In the genomic region with DNA sequence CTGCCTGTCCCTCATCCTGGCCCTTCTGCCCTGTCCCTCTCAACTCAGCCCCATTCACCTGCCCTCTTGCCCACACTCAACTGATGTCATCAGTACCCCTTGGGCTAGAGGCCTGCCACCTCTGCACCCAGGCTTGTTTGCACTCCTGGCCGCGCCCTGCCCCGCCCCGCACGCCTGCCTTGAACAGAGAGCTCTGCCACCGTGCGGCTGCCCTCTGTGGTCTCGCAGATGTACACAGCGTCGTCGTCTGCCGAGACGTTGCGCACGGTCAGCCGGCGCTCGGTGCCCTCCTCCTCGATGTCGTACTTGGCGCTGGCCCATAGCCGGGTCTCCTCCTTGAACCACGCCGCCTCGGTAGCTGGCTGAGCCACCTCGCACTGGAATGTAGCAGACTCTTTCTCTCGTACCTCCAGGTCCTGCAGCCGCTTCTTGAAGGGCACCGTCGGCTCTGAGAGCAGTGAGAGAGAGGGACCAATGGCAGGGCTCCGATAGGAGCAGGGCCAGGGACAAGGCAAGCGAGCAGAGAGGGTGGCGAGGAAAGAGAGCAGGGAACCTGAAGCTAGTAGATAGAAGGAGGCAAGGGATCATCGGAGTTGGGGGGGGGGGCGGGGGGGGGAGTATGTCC, we compare ENCODE assay signal across 8 mouse cellular contexts. TPM values are rescaled to one million over a fixed set of nuclear protein-coding genes. Genes with fewer than 3 reads are reported as not detected.
DNase-seq lines count a peak whose midpoint lies in the region; ATAC-seq and TF ChIP-seq lines count a peak whose summit lies in the region.

No protein-coding gene starts in this region.

- peak overlapping the region; percentile 63 for H3K4me2 ChIP-seq in hindbrain, embryonic 15.5 days

- no peak overlapping the region for H3K9ac ChIP-seq in hindbrain, embryonic 15.5 days

- no peaks in the 10 kb centered on the region for H3K36me3 ChIP-seq in hindbrain, embryonic 15.5 days
- H3K36me3 ChIP-seq in midbrain, embryonic 10.5 days = no peaks in the 10 kb centered on the region

- WGBS in hindbrain, embryonic 15.5 days = 6% methylated on average over 31 of the region's 35 CpGs
- WGBS in midbrain, embryonic 10.5 days = 4% methylated on average over 35 of the region's 35 CpGs

- peak overlapping the region; percentile 99 for H3K27ac ChIP-seq in gastrocnemius, adult 2 months
- no peak overlapping the region for H3K27ac ChIP-seq in hindbrain, embryonic 15.5 days (replicated peaks)
- H3K27ac ChIP-seq in midbrain, embryonic 10.5 days (replicated peaks) = no peak overlapping the region

- peaks cover 12% of the 10 kb centered on the region for H3K4me1 ChIP-seq in hindbrain, embryonic 15.5 days (replicated peaks)
- peaks cover 20% of the 10 kb centered on the region for H3K4me1 ChIP-seq in midbrain, embryonic 10.5 days

- peak overlapping the region; percentile 76 for H3K4me3 ChIP-seq in gastrocnemius, adult 2 months
- peak overlapping the region; percentile 15 for H3K4me3 ChIP-seq in hindbrain, embryonic 15.5 days
- peak overlapping the region; percentile 42 for H3K4me3 ChIP-seq in midbrain, embryonic 10.5 days

- intact Hi-C loops in gastrocnemius, adult 2 months (cut with DNase I) = no loop called here
- intact Hi-C loops in left cerebral cortex, postnatal 4 days (cut with DNase I) = no loop called here

- DNase-seq in gastrocnemius, adult 2 months = no peak
- no peak for DNase-seq in gastrocnemius, postnatal 10 days
- peak; percentile 24 for DNase-seq in embryo, embryonic 11 days
- DNase-seq in midbrain, embryonic 10.5 days (ENCODE audit: low spot score) = no peak
- DNase-seq in spleen, postnatal 14 days (ENCODE audit: low spot score in 2 of 2) = no peak
- no peak for DNase-seq in frontal cortex, postnatal 25 days (ENCODE audit: low spot score in 2 of 2)
- no peak for DNase-seq in left cerebral cortex, postnatal 4 days

- ATAC-seq in hindbrain, embryonic 15.5 days (ENCODE audit: low FRiP score, low read depth) = 0 out of 2 replicates have a peak, but pooled peaks have one; percentile 49

- no peaks in the 10 kb centered on the region for H3K9me3 ChIP-seq in hindbrain, embryonic 15.5 days
- H3K9me3 ChIP-seq in midbrain, embryonic 10.5 days (replicated peaks) = no peaks in the 10 kb centered on the region

- peaks cover 51% of the 10 kb centered on the region for H3K27me3 ChIP-seq in hindbrain, embryonic 15.5 days
- H3K27me3 ChIP-seq in midbrain, embryonic 10.5 days (ENCODE audit: low read depth, poor library complexity, severe bottlenecking) = peaks cover 79% of the 10 kb centered on the region

- TF ChIP-seq CTCF in gastrocnemius, adult 2 months (IDR thresholded peaks at IDR 0.05) = no peak

RNA-seq across cellular contexts. Expression of a gene that starts 1.7 kb away (rescaled TPM):
- 1,000 to 10,000 TPM; 1,792 to 1,942 TPM for total RNA-seq in gastrocnemius, adult 2 months (2021)
- total RNA-seq in gastrocnemius, postnatal 10 days (2021) = 100 to 1,000 TPM; 664 to 666 TPM
- polyA plus RNA-seq in hindbrain, embryonic 15.5 days (2015; fragmentation: Nextera tagmentation; extraction: Ambion mirVana) = 0.34 and 0.45 TPM in 2 replicates
- 0.01 TPM in 2 replicates for polyA plus RNA-seq in midbrain, embryonic 10.5 days (2016; fragmentation: Nextera tagmentation; extraction: Ambion mirVana)
- total RNA-seq in left cerebral cortex, postnatal 4 days (2021) = 1 to 10 TPM; 4.4 to 4.7 TPM

RNA-seq across cellular contexts. Expression of a gene that starts 29.1 kb away (rescaled TPM):
- 1 to 10 TPM; 6.7 to 9.3 TPM for total RNA-seq in gastrocnemius, adult 2 months (2021)
- 10 to 100 TPM in 1 of 2 experiments, 1 to 10 TPM in 1; 9.4 to 10.6 TPM for total RNA-seq in gastrocnemius, postnatal 10 days (2021)
- 7.1 and 7.5 TPM in 2 replicates for polyA plus RNA-seq in hindbrain, embryonic 15.5 days (2015; fragmentation: Nextera tagmentation; extraction: Ambion mirVana)
- polyA plus RNA-seq in midbrain, embryonic 10.5 days (2016; fragmentation: Nextera tagmentation; extraction: Ambion mirVana) = 5.2 and 5.4 TPM in 2 replicates
- total RNA-seq in left cerebral cortex, postnatal 4 days (2021) = 10 to 100 TPM in 1 of 2 experiments, 1 to 10 TPM in 1; 8.9 to 13.1 TPM

RNA-seq across cellular contexts. Expression of a gene that starts 48.5 kb away (rescaled TPM):
- total RNA-seq in gastrocnemius, adult 2 months (2021) = under 1 TPM; 0.10 to 0.20 TPM
- 1 to 10 TPM in 1 of 2 experiments, under 1 TPM in 1; 0.78 to 1.2 TPM for total RNA-seq in gastrocnemius, postnatal 10 days (2021)
- polyA plus RNA-seq in hindbrain, embryonic 15.5 days (2015; fragmentation: Nextera tagmentation; extraction: Ambion mirVana) = 0.30 and 0.39 TPM in 2 replicates
- polyA plus RNA-seq in midbrain, embryonic 10.5 days (2016; fragmentation: Nextera tagmentation; extraction: Ambion mirVana) = not detected in 2 replicates
- under 1 TPM; 0.86 to 0.89 TPM for total RNA-seq in left cerebral cortex, postnatal 4 days (2021)

RNA-seq across cellular contexts. Expression of a gene that starts 57.5 kb away (rescaled TPM):
- 10 to 100 TPM; 25.4 to 28.7 TPM for total RNA-seq in gastrocnemius, adult 2 months (2021)
- total RNA-seq in gastrocnemius, postnatal 10 days (2021) = 10 to 100 TPM; 20.8 to 22.0 TPM
- 245 and 247 TPM in 2 replicates for polyA plus RNA-seq in hindbrain, embryonic 15.5 days (2015; fragmentation: Nextera tagmentation; extraction: Ambion mirVana)
- polyA plus RNA-seq in midbrain, embryonic 10.5 days (2016; fragmentation: Nextera tagmentation; extraction: Ambion mirVana) = 98.5 and 115 TPM in 2 replicates
- total RNA-seq in left cerebral cortex, postnatal 4 days (2021) = 100 to 1,000 TPM in 1 of 2 experiments, 10 to 100 TPM in 1; 93.9 to 107 TPM

Comparison
In these comparisons a context has a peak if more than half of its experiments do, and no peak if none do; other contexts are left out.
1. H3K4me3 ChIP-seq: peak in every context shown above with its lines; median percentile 76 in gastrocnemius, adult 2 months; 42 in midbrain, embryonic 10.5 days; 15 in hindbrain, embryonic 15.5 days.
2. RNA of a gene that starts 1.7 kb away (total RNA-seq): 1,792 to 1,942 TPM in gastrocnemius, adult 2 months and 664 to 666 TPM in gastrocnemius, postnatal 10 days; 4.4 to 4.7 TPM in left cerebral cortex, postnatal 4 days; every median in the first group is over 100 times any median in the second.